Mouse (Mus musculus) megakaryocyte, embryonic 14.5 days (primary cell): ENCODE data around the gene Mpzl3.

Experiments
- FLI1 ChIP-seq: IDR thresholded peaks from 2 replicates; pipeline ENCODE4 v1.6.1; 2012; ENCODE audit warnings: low read length, inconsistent platforms, mixed read lengths
- GATA1 ChIP-seq: IDR thresholded peaks from 3 replicates; pipeline ENCODE4 v1.6.1; 2012; ENCODE audit warnings: mixed read lengths, low read length, inconsistent platforms, borderline replicate concordance

GRCm38 (mm10) chr9:45118552-45118951, 63.6 kb downstream of the Mpzl3 start:
- TF ChIP-seq GATA1 (no peak), FLI1 (no peak)
